Mouse (Mus musculus): ENCODE measurements around the gene Zfp385c. TPM values are rescaled to one million over a fixed set of nuclear protein-coding genes. Genes with fewer than 3 reads are reported as not detected.
A peak's percentile ranks its signal among the peaks of the same experiment; 100 is the strongest.
"Not testable (repeated sequence)": the region's sequence is repeated elsewhere in the genome, so short reads cannot be mapped to it uniquely, and the experiment has no call there.

Zfp385c gene
- polyA plus RNA-seq, 1 experiment from 2014 or later = 1.5 TPM

- no peaks in the 10 kb centered on the region for H3K27me3 ChIP-seq
- 67% methylated on average over 2 of the region's 2 CpGs for WGBS
- no peak overlapping the region for H3K9ac ChIP-seq
- H3K4me1 ChIP-seq = no peaks in the 10 kb centered on the region
- H3K4me2 ChIP-seq (replicated peaks) = no peak overlapping the region
- no peak overlapping the region for H3K27ac ChIP-seq
- H3K9me3 ChIP-seq = no peaks in the 10 kb centered on the region
- ATAC-seq (ENCODE audit: insufficient number of reproducible peaks, insufficient read depth, low FRiP score, low TSS enrichment) = no peak
- no peaks in the 10 kb centered on the region for H3K36me3 ChIP-seq
- H3K4me3 ChIP-seq = no peak overlapping the region
Observed at GRCm38 (mm10) chr11:100684084-100684483, 8.2 kb downstream of the Zfp385c start.

- no peak overlapping the region for H3K4me2 ChIP-seq (replicated peaks)
- 77% methylated on average over 5 of the region's 5 CpGs for WGBS
Observed at GRCm38 (mm10) chr11:100682526-100682925, 9.7 kb downstream of the Zfp385c start.

DNA sequence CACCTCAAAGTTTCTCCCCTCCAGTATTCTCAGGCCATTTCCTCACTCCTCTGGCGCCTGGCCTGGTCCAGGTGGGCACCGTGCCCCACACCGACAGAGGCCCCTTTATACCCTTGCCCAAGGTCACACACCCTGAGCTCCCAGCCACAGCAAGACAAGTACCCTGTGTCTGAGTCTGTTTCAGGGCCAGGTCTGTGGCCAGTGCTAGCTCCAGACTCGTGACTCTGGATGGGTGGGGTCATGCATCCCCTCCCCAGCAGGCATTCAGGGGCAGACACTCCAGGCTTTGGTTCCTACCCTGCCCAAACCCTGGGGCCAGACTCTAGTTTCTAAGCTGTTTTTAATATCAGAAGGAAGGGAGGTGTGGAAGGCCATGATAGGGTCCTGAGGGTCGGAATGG lies 10.4 kb downstream of the Zfp385c start:
- no peaks in the 10 kb centered on the region for H3K27me3 ChIP-seq
- no peak for ATAC-seq (ENCODE audit: insufficient number of reproducible peaks, insufficient read depth, low FRiP score, low TSS enrichment)

More at GRCm38 (mm10) chr11:100682526-100682925, 9.7 kb downstream of the Zfp385c start:
- Histone ChIP-seq H3K4me1 (no peaks in the 10 kb centered on the region), H3K9me3 (no peaks in the 10 kb centered on the region), H3K27me3 (no peaks in the 10 kb centered on the region), H3K4me3 (no peak overlapping the region), H3K9ac (no peak overlapping the region), H3K27ac (no peak overlapping the region), H3K36me3 (no peaks in the 10 kb centered on the region)
- ATAC-seq (ENCODE audit: insufficient number of reproducible peaks, insufficient read depth, low FRiP score, low TSS enrichment) = no peak

DNA sequence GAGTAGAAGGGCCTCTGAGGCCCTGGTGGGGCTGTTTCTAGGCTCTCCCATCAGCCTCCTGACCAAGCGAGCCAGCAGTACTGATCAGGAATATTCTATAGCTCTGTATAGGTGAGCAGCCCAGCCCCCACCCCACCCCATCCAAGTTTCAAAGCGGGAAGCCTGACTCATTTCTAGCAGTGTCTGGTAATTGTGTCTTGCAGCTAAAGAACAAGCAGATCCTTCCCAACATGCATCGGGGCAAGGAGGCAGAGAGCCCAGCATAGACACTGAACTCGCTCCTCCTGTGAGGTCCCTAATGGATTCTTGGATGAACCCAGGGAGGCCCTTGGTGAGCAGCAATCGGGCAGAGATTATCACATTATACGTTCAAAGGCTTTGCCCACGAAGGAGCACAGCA lies 14.4 kb downstream of the Zfp385c start:
- 62% methylated on average over 7 of the region's 7 CpGs for WGBS
- no peaks in the 10 kb centered on the region for H3K9me3 ChIP-seq
- H3K4me3 ChIP-seq = no peak overlapping the region
- H3K27me3 ChIP-seq = peaks cover 9% of the 10 kb centered on the region
- no peak for ATAC-seq (ENCODE audit: insufficient number of reproducible peaks, insufficient read depth, low FRiP score, low TSS enrichment)
- no peak overlapping the region for H3K9ac ChIP-seq
- H3K27ac ChIP-seq = no peak overlapping the region
- H3K4me1 ChIP-seq = 0 out of 2 replicates have a peak, but pooled peaks cover 7% of the 10 kb centered on the region
- no peaks in the 10 kb centered on the region for H3K36me3 ChIP-seq
- no peak overlapping the region for H3K4me2 ChIP-seq (replicated peaks)

More for the DNA sequence above, 10.4 kb downstream of the Zfp385c start:
- H3K4me1 ChIP-seq = no peaks in the 10 kb centered on the region
- H3K4me3 ChIP-seq = no peak overlapping the region
- H3K4me2 ChIP-seq (replicated peaks) = no peak overlapping the region
- no peak overlapping the region for H3K9ac ChIP-seq
- 70% methylated on average over 5 of the region's 5 CpGs for WGBS
- no peaks in the 10 kb centered on the region for H3K36me3 ChIP-seq
- no peak overlapping the region for H3K27ac ChIP-seq
- H3K9me3 ChIP-seq = no peaks in the 10 kb centered on the region

GRCm38 (mm10) chr11:100673169-100673568 lies 19.1 kb downstream of the Zfp385c start:
- H3K27ac ChIP-seq = no peak overlapping the region
- H3K4me2 ChIP-seq (replicated peaks) = peak overlapping the region; percentile 47
- H3K27me3 ChIP-seq = peaks cover 19% of the 10 kb centered on the region
- H3K4me1 ChIP-seq = 0 out of 2 replicates have a peak, but pooled peaks cover 10% of the 10 kb centered on the region
- H3K9ac ChIP-seq = peak overlapping the region; percentile 44
- no peaks in the 10 kb centered on the region for H3K36me3 ChIP-seq
- H3K9me3 ChIP-seq = no peaks in the 10 kb centered on the region
- no peak for ATAC-seq (ENCODE audit: insufficient number of reproducible peaks, insufficient read depth, low FRiP score, low TSS enrichment)
- WGBS = 3% methylated on average over 23 of the region's 23 CpGs
- H3K4me3 ChIP-seq = peak overlapping the region; percentile 18

- H3K9me3 ChIP-seq = no peaks in the 10 kb centered on the region
- H3K36me3 ChIP-seq = no peaks in the 10 kb centered on the region
- 0 out of 2 replicates have a peak, but pooled peaks cover 10% of the 10 kb centered on the region for H3K4me1 ChIP-seq
- H3K27ac ChIP-seq = no peak overlapping the region
- WGBS = 66% methylated on average over 2 of the region's 2 CpGs
- H3K4me3 ChIP-seq = no peak overlapping the region
- no peak overlapping the region for H3K4me2 ChIP-seq (replicated peaks)
- no peak for ATAC-seq (ENCODE audit: insufficient number of reproducible peaks, insufficient read depth, low FRiP score, low TSS enrichment)
- H3K27me3 ChIP-seq = peaks cover 19% of the 10 kb centered on the region
- H3K9ac ChIP-seq = no peak overlapping the region
Observed at GRCm38 (mm10) chr11:100671956-100672355, 20.3 kb downstream of the Zfp385c start.

GRCm38 (mm10) chr11:100671049-100671448 lies 21.2 kb downstream of the Zfp385c start:
- H3K4me1 ChIP-seq = 0 out of 2 replicates have a peak, but pooled peaks cover 10% of the 10 kb centered on the region
- no peak overlapping the region for H3K9ac ChIP-seq
- no peaks in the 10 kb centered on the region for H3K9me3 ChIP-seq
- H3K27me3 ChIP-seq = peaks cover 19% of the 10 kb centered on the region
- H3K27ac ChIP-seq = no peak overlapping the region
- WGBS = 82% methylated on average over 1 of the region's 1 CpGs
- no peak overlapping the region for H3K4me2 ChIP-seq (replicated peaks)
- no peaks in the 10 kb centered on the region for H3K36me3 ChIP-seq
- no peak for ATAC-seq (ENCODE audit: insufficient number of reproducible peaks, insufficient read depth, low FRiP score, low TSS enrichment)
- H3K4me3 ChIP-seq = no peak overlapping the region

- no peak overlapping the region for H3K4me2 ChIP-seq (replicated peaks)
Observed at GRCm38 (mm10) chr11:100659806-100660205, 32.4 kb downstream of the Zfp385c start.

GRCm38 (mm10) chr11:100656458-100656857 lies 35.8 kb downstream of the Zfp385c start:
- H3K4me1 ChIP-seq = peaks cover 13% of the 10 kb centered on the region
- 0 out of 2 replicates have a peak overlapping the region, but pooled peaks have one; percentile 7 for H3K4me2 ChIP-seq (replicated peaks)
- peaks cover 11% of the 10 kb centered on the region; the same call in 1 of the 2 replicates for H3K27me3 ChIP-seq
- ATAC-seq (ENCODE audit: insufficient number of reproducible peaks, insufficient read depth, low FRiP score, low TSS enrichment) = no peak
- 5% methylated on average over 6 of the region's 6 CpGs for WGBS
- H3K9me3 ChIP-seq = no peaks in the 10 kb centered on the region
- H3K27ac ChIP-seq = no peak overlapping the region
- no peak overlapping the region for H3K9ac ChIP-seq
- no peak overlapping the region for H3K4me3 ChIP-seq
- H3K36me3 ChIP-seq = no peaks in the 10 kb centered on the region

More at GRCm38 (mm10) chr11:100659806-100660205, 32.4 kb downstream of the Zfp385c start:
- H3K27ac ChIP-seq = no peak overlapping the region
- no peaks in the 10 kb centered on the region for H3K9me3 ChIP-seq
- H3K36me3 ChIP-seq = no peaks in the 10 kb centered on the region
- no peaks in the 10 kb centered on the region for H3K27me3 ChIP-seq
- H3K4me3 ChIP-seq = no peak overlapping the region
- H3K9ac ChIP-seq = no peak overlapping the region
- ATAC-seq (ENCODE audit: insufficient number of reproducible peaks, insufficient read depth, low FRiP score, low TSS enrichment) = no peak
- 68% methylated on average over 10 of the region's 10 CpGs for WGBS
- peaks cover 12% of the 10 kb centered on the region for H3K4me1 ChIP-seq

- H3K4me3 ChIP-seq; H3K9ac ChIP-seq; H3K36me3 ChIP-seq; H3K27ac ChIP-seq; H3K9me3 ChIP-seq; ATAC-seq (ENCODE audit: insufficient number of reproducible peaks, insufficient read depth, low FRiP score, low TSS enrichment); H3K4me2 ChIP-seq (replicated peaks): not testable (repeated sequence)
- WGBS = 50% methylated on average over 3 of the region's 3 CpGs
- Histone ChIP-seq H3K27me3 (peaks cover 20% of the 10 kb centered on the region), H3K4me1 (peaks cover 22% of the 10 kb centered on the region)
Observed at GRCm38 (mm10) chr11:100655589-100655988, 36.7 kb downstream of the Zfp385c start.

GRCm38 (mm10) chr11:100651748-100652147 lies 40.5 kb downstream of the Zfp385c start:
- no peak overlapping the region for H3K27ac ChIP-seq
- H3K4me1 ChIP-seq = peaks cover 21% of the 10 kb centered on the region
- no peak overlapping the region for H3K4me3 ChIP-seq
- no peaks in the 10 kb centered on the region for H3K9me3 ChIP-seq
- no peak overlapping the region for H3K9ac ChIP-seq
- H3K27me3 ChIP-seq = peaks cover 32% of the 10 kb centered on the region
- WGBS = 14% methylated on average over 3 of the region's 3 CpGs
- ATAC-seq (ENCODE audit: insufficient number of reproducible peaks, insufficient read depth, low FRiP score, low TSS enrichment) = no peak
- H3K4me2 ChIP-seq (replicated peaks) = no peak overlapping the region
- no peaks in the 10 kb centered on the region for H3K36me3 ChIP-seq

DNA sequence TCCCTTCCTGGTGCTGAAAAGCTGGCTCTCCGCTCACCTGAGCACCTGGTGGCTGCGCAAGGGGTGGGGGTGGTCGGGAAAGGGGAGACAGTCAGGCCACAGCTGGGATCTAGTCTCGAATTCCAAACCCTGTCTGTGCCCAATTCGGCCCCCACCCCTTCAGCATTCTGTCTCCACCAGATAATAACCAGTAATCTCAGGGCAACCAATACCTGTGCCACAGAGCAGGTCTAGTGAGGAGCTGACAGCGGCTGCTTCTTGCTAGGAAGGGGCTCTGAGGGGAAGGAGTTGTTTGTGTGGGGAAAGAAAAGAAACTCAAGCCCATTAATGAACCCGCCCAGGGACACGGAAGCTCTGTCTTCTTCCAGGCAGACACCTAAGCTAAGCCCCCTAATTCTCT lies 41.0 kb downstream of the Zfp385c start:
- Histone ChIP-seq H3K27me3 (peaks cover 32% of the 10 kb centered on the region), H3K9me3 (no peaks in the 10 kb centered on the region), H3K27ac (no peak overlapping the region), H3K4me2 (replicated peaks) (no peak overlapping the region), H3K4me3 (no peak overlapping the region), H3K4me1 (peaks cover 16% of the 10 kb centered on the region), H3K36me3 (no peaks in the 10 kb centered on the region), H3K9ac (no peak overlapping the region)
- ATAC-seq (ENCODE audit: insufficient number of reproducible peaks, insufficient read depth, low FRiP score, low TSS enrichment) = 0 out of 2 replicates have a peak, but pooled peaks have one; percentile 12
- 16% methylated on average over 6 of the region's 8 CpGs for WGBS
